Mouse (Mus musculus) cortical plate, adult 2 months (tissue): ENCODE results near the gene Gpr27.

Experiments
- CTCF ChIP-seq: fragments of 200-500 bp; IDR thresholded peaks from 2 replicates; pipeline ENCODE4 v1.5.1; 2011; ENCODE audit warnings: mild to moderate bottlenecking, control low read depth, low read length; ENCODE audit not compliant: insufficient read depth; ENCODE audit errors: extremely low read depth
- POLR2A ChIP-seq: fragments of 200-500 bp; IDR thresholded peaks from 2 replicates; pipeline ENCODE4 v1.6.1; 2011; ENCODE audit warnings: mild to moderate bottlenecking, low read length, control low read depth; ENCODE audit not compliant: insufficient read depth; ENCODE audit errors: extremely low read depth

DNA sequence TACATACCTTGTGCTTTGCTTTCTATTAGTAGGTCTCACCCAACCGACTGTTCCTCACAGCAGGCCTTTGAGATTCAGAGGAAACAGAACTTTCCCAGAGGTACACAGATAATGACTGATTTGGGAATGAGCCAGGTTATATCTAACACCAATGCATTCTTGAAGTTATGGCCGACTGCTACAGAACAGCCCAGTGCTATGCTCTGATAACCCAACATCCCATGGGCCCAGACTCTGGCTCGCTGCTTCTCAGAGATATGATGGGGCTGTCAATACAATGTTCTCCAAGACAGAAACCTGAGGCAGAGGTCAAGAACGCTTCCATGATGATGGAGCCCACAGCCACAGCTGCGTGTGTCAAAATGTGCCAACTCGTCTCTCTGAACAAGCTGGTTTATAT, 4.0 kb upstream of the Gpr27 start:
- TF ChIP-seq CTCF (no peak), POLR2A (no peak)
